Mouse (Mus musculus) left cerebral cortex, postnatal 25 days (tissue): Measurements from ENCODE around the gene Apob. TPM values are rescaled to one million over a fixed set of nuclear protein-coding genes. Genes with fewer than 3 reads are reported as not detected.
"Not testable (repeated sequence)": the region's sequence is repeated elsewhere in the genome, so short reads cannot be mapped to it uniquely, and the experiment has no call there.

Experiments used
- DNase-seq, 2 experiments: peaks; one replicate each; pipeline ENCODE4 v3.0.0; 2022; ENCODE audit warnings: low spot score in 2 of 2, mixed read lengths in 1 of 2
- intact Hi-C: fragments of 180-260 bp; cut with DNase I; formaldehyde crosslinking; loops from one replicate; pipeline ENCODE4 v1.15.1; 2025
- total RNA-seq, 2 experiments: library from RNA; stranded (reverse); gene quantifications; 2 replicates each; pipeline ENCODE4 v1.2.3; 2021

Gene Apob
- total RNA-seq, result under 1 TPM; 0.16 to 0.30 TPM

DNA sequence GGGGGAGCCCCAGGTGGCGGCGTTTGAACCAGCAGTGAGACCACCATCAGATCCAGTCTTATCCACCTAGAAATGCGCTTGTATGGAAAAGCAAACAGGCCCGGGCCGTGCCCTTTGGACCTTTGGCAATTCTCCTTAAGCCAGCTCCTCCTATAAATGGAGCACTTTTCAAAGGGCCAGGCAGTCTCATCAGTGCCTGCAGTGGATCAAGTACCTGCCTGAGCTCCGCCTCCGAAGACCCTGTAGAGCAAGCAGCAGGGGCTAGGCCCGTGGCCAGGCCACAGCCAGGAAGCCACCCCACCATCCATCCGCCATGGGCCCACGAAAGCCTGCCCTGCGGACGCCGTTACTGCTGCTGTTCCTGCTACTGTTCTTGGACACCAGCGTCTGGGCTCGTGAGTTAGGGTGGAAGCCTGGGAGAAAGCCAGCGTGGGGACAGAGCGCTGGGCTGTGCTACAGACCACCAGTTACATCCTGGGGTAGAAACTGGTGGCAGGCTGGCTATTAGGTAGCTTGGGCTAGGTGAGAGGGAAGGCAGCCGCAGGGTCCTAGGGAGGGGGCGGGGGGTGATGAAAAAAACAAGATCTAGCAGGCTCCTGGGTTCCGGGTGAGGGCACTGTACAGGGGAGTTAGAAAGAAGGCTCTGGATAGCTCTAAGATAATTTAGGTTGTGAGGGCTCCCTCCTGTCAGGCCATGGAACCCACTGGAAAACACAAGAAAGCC, at the start of gene Apob:
TSS of gene Apob (plus strand) at position 183 of the 724 bp plus-strand sequence.
- intact Hi-C loops, result loop anchor here (1.0 to 5.0 kb wide), 2 partner anchors 107 to 200 kb away; no protein-coding TSS in a partner anchor
- no peak for DNase-seq

- intact Hi-C loops, result no loop called here
- DNase-seq, result no peak
Measured at GRCm38 (mm10) chr12:7932405-7932920, 45.0 kb upstream of the Apob start.

GRCm38 (mm10) chr12:7950098-7950745, 27.2 kb upstream of the Apob start:
- DNase-seq, result no peak
- intact Hi-C loops, result no loop called here

DNA sequence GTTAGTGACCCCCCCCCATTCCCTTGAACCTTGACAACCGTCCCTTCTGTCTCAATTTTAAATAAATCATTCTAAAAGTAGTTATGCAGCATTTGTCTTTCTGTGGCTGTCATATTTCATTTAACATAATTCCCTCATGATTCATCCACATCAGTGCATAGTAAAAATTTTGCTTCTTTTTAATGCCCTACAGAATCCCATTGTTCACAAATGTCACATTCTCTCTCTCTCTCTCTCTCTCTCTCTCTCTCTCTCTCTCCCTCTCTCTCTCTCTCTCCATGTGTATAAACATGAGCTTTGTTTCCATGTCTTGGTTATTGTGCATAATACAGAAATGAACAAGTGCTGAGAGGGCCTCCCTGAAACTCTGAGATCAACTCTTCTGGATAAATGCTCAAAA, 18.6 kb upstream of the Apob start:
- DNase-seq, result no peak
- intact Hi-C loops, result no loop called here

GRCm38 (mm10) chr12:7959310-7959918, 18.0 kb upstream of the Apob start:
- intact Hi-C loops, result no loop called here
- no peak for DNase-seq

- no peak for DNase-seq
- intact Hi-C loops, result no loop called here
Measured at GRCm38 (mm10) chr12:7962314-7962927, 15.0 kb upstream of the Apob start.

- no peak for DNase-seq
- intact Hi-C loops, result no loop called here
Measured at GRCm38 (mm10) chr12:7967221-7967620, 10.2 kb upstream of the Apob start.

- DNase-seq, result no peak
- intact Hi-C loops, result no loop called here
Measured at GRCm38 (mm10) chr12:7970301-7970700, 7.1 kb upstream of the Apob start.

- intact Hi-C loops, result no loop called here
- DNase-seq, result no peak
Measured at GRCm38 (mm10) chr12:7970817-7971216, 6.6 kb upstream of the Apob start.

DNA sequence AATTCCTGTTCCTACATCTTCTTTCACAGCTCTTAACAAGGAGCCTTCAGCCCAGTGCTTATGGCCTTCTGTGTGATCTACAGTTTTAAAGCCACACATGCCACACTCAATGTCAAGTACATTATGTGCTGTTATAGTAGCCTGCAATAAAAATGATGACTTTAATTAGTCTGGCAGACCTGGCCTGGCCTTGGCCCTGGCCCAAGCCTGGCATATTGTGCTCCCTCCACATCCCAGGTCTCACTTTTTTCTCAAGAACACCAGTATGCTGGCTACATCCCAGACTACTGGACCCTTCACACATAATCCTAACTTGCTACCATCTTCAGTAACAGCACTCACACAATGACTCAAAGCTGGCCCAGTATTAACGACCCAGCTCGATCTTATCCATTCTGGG, 5.7 kb upstream of the Apob start:
- no peak for DNase-seq
- intact Hi-C loops, result no loop called here

- intact Hi-C loops, result no loop called here
- no peak for DNase-seq
Measured at GRCm38 (mm10) chr12:7973773-7974322, 3.6 kb upstream of the Apob start.

GRCm38 (mm10) chr12:7978190-7978884, 889 bp downstream of the Apob start:
- peak; percentile 77 to 81 for DNase-seq
- intact Hi-C loops, result loop anchor here (1.0 to 5.0 kb wide), 2 partner anchors 108 to 201 kb away; no protein-coding TSS in a partner anchor

- intact Hi-C loops, result no loop called here
- DNase-seq, result no peak
Measured at GRCm38 (mm10) chr12:7984411-7984810, 7.0 kb downstream of the Apob start.

- intact Hi-C loops, result loop anchor here (2.0 kb wide), 1 partner anchor 316 kb away; no protein-coding TSS in a partner anchor
- peak; percentile 26 to 32 for DNase-seq
Measured at GRCm38 (mm10) chr12:7990804-7991203, 13.4 kb downstream of the Apob start.

GRCm38 (mm10) chr12:7991570-7991969, 14.1 kb downstream of the Apob start:
- no peak for DNase-seq
- intact Hi-C loops, result loop anchor here (2.0 kb wide), 1 partner anchor 315 kb away; no protein-coding TSS in a partner anchor

DNA sequence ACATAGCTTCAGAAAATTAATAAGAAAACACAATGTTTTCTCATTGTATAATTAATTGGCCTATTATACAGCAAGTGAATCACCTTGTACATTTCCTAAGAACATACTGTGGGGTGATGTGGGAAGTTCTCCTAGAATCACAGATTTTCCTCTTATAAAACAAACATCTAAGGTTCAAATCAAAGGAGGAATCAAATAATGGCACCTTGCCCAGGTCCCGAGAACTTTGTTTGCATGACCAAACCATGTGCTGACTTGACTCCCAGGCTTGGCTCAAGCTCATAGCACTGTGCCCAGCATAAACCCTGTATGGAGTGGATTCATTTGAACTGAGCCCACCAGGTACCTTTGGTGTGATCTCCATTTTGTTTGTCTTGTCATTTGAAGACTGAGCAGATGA, 43.5 kb downstream of the Apob start:
- DNase-seq, result no peak
- intact Hi-C loops, result no loop called here

GRCm38 (mm10) chr12:8029520-8029919, 52.1 kb downstream of the Apob start:
- no peak for DNase-seq
- intact Hi-C loops, result no loop called here

DNA sequence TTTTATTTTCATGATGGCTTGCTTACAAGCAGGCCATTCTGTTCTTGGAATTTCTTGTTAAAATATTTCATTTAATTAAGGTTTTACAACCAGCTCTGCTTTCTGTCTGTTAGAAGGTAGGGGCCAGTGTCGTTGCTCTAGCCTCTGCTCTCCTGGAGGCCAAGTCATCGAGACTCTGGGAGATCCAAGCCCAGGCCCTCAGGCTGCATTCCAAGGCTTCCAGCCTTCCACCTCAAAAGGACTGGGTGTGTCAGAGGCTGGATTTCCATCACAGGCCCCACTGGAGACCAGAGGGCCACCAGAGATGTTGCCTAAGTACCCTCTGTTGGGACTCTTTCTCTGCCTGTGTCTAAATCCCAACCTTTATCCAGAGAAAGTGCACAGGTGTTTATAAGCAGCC, 52.6 kb downstream of the Apob start:
- intact Hi-C loops, result no loop called here
- no peak for DNase-seq

DNA sequence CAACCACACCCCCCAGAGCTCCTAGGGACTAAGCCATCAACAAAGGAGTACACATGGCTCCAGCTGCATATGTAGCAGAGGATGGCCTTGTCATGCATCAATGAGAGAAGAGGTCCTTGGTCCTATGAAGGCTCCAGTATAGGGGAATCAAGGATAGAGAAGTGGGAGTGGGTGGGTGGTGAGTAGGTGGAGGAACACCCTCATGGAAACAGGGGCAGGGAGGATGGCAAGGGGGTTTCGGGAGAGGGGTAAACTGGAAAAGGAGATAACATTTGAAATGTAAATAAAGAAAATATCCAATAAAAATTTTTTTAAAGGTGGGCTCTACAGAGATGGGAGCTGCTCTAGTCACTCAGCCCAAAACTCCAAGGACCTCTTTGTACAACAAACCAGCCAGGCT, 53.7 kb downstream of the Apob start:
- DNase-seq, intact Hi-C loops: not testable (repeated sequence)
